Mouse (Mus musculus): ENCODE measurements around the gene Borcs8. TPM values are rescaled to one million over a fixed set of nuclear protein-coding genes. Genes with fewer than 3 reads are reported as not detected.

Borcs8 gene
- polyA plus RNA-seq, 1 experiment from 2014 or later, result 56.5 TPM

DNA sequence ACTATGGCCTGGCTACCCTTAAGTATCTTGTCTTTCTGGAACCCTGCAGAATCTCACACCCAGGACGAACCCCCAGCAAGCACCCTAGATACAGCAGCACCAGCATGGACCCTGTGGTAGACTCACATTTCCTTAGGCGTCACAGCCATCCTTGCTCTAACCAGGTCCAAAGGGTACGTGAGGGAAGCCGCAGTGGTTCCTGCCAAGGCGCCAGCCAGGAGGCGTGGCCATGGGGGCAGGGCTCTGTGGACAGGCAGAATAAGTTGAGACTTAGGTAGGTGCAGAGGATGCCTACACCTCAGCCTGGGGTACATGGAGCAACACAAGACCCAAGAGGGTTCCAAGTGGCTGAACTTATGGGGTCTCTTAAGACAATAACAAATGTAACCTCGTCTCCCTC is 49.4 kb downstream of the Borcs8 start:
- H3K27me3 ChIP-seq, result no peaks in the 10 kb centered on the region
- H3K4me1 ChIP-seq (replicated peaks), result no peaks in the 10 kb centered on the region; the same call in 1 of the 2 replicates
- peaks cover 6% of the 10 kb centered on the region for H3K36me3 ChIP-seq
- H3K9ac ChIP-seq (replicated peaks), result no peak overlapping the region
- H3K4me2 ChIP-seq (replicated peaks), result no peak overlapping the region
- H3K4me3 ChIP-seq (replicated peaks), result no peak overlapping the region
- 70% methylated on average over 7 of the region's 7 CpGs for WGBS
- no peak overlapping the region for H3K27ac ChIP-seq
- H3K9me3 ChIP-seq, result no peaks in the 10 kb centered on the region
- ATAC-seq, result no peak

DNA sequence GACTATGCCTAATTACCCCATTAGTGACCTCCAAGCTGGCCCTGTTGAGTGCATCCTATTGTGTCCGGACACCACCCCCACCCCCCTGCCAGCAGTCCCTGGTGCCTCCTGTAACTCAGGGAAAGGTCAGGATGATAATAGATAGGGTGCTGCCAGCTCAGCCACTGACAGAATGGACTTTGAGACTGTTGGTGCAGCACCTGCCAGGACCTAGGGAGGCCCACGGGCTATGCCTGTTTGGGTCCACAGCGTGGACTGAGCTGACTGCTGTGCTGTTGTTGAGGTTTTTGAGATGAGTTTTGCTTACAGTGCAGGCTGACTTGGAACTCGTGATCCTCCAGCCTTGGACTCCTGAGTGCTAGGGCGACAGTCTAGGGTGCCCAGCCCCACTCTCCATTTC is 53.9 kb downstream of the Borcs8 start:
- Histone ChIP-seq H3K27me3 (no peaks in the 10 kb centered on the region), H3K9me3 (no peaks in the 10 kb centered on the region), H3K4me1 (replicated peaks) (no peaks in the 10 kb centered on the region; the same call in none of the 2 replicates), H3K4me2 (replicated peaks) (no peak overlapping the region), H3K4me3 (replicated peaks) (no peak overlapping the region), H3K36me3 (peaks cover 2% of the 10 kb centered on the region; the same call in 1 of the 2 replicates), H3K9ac (replicated peaks) (no peak overlapping the region), H3K27ac (no peak overlapping the region)
- ATAC-seq, result no peak
- 71% methylated on average over 5 of the region's 5 CpGs for WGBS

DNA sequence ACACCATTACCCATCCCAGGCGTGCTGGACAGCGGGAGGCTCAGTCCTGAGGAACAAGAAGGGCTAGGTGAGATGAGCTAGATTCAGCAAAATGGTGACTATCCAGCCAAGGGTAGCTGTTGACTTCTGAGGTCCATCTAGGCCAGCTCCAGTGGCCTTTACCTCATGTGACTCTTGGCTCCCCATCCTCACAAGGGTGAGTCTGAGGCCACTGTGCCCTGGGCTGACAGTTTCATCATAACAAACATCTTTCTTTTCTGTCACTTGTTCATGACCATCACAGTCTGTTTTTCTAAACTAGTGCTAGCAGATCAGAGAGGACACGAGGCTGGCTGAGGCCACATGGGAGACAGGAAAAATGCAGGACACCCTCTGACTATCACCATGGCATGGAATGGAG is 54.9 kb downstream of the Borcs8 start:
- WGBS, result 93% methylated on average over 3 of the region's 3 CpGs
- Histone ChIP-seq H3K27ac (no peak overlapping the region), H3K27me3 (no peaks in the 10 kb centered on the region), H3K4me2 (replicated peaks) (no peak overlapping the region), H3K4me1 (replicated peaks) (no peaks in the 10 kb centered on the region; the same call in none of the 2 replicates), H3K4me3 (replicated peaks) (no peak overlapping the region), H3K9ac (replicated peaks) (no peak overlapping the region), H3K36me3 (no peaks in the 10 kb centered on the region), H3K9me3 (no peaks in the 10 kb centered on the region)
- no peak for ATAC-seq

DNA sequence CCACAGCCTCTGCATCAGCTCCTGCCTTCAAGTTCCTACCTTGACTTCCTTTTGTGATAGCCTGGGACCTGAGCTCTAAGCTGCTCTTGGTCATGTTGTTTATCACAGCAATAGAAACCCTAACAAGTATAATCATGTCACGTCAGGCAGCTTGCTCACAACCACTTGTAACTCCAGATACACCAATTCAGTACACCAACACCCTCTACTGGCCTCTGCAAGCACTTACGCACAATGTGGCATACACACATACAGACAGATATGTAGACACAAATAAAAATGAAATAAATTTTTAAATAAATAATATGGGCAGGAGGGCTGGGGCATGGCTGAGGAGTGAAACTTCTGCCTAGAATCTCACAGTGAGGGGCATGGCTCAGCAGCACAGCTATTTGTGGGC is 56.5 kb downstream of the Borcs8 start:
- H3K4me2 ChIP-seq (replicated peaks), result no peak overlapping the region
- no peak overlapping the region for H3K27ac ChIP-seq
- H3K4me1 ChIP-seq (replicated peaks), result no peaks in the 10 kb centered on the region; the same call in none of the 2 replicates
- no peak overlapping the region for H3K9ac ChIP-seq (replicated peaks)
- no peaks in the 10 kb centered on the region for H3K36me3 ChIP-seq
- H3K9me3 ChIP-seq, result no peaks in the 10 kb centered on the region
- no peak for ATAC-seq
- H3K27me3 ChIP-seq, result no peaks in the 10 kb centered on the region
- 80% methylated on average over 2 of the region's 2 CpGs for WGBS
- no peak overlapping the region for H3K4me3 ChIP-seq (replicated peaks)

Small RNAs within 50 kb of the gene (microRNA-seq; reads per million reads assigned to microRNA genes)
- gene Mir7066, result 2.5 reads per million, percentile 7 among the genes with 10 or more reads in this experiment

Other genes with a start within 250 kb of the Borcs8 start
- gene Tssk6, start 237.3 kb upstream of the Borcs8 start, polyA plus RNA-seq (2015; fragmentation: Nextera tagmentation; extraction: Ambion mirVana), result 3.7 and 4.1 TPM in 2 replicates
- gene Ndufa13, start 236.9 kb upstream of the Borcs8 start, polyA plus RNA-seq (2015; fragmentation: Nextera tagmentation; extraction: Ambion mirVana), result 174 and 181 TPM in 2 replicates
- gene Yjefn3, start 236.8 kb upstream of the Borcs8 start, polyA plus RNA-seq (2015; fragmentation: Nextera tagmentation; extraction: Ambion mirVana), result 9.1 and 10.8 TPM in 2 replicates
- gene Gatad2a, start 143.1 kb upstream of the Borcs8 start, polyA plus RNA-seq (2015; fragmentation: Nextera tagmentation; extraction: Ambion mirVana), result 26.0 and 27.7 TPM in 2 replicates
- 83.9 and 87.6 TPM in 2 replicates for gene Mau2, start 96.8 kb upstream of the Borcs8 start, polyA plus RNA-seq (2015; fragmentation: Nextera tagmentation; extraction: Ambion mirVana)
- 62.1 and 65.1 TPM in 2 replicates for gene Sugp1, start 96.7 kb upstream of the Borcs8 start, polyA plus RNA-seq (2015; fragmentation: Nextera tagmentation; extraction: Ambion mirVana)
- 1.8 TPM in 2 replicates for gene Tm6sf2, start 66.6 kb upstream of the Borcs8 start, polyA plus RNA-seq (2015; fragmentation: Nextera tagmentation; extraction: Ambion mirVana)
- 0.39 and 0.40 TPM in 2 replicates for gene Hapln4, start 56.0 kb upstream of the Borcs8 start, polyA plus RNA-seq (2015; fragmentation: Nextera tagmentation; extraction: Ambion mirVana)
- gene Ncan, start 18.6 kb upstream of the Borcs8 start, polyA plus RNA-seq (2015; fragmentation: Nextera tagmentation; extraction: Ambion mirVana), result 139 and 146 TPM in 2 replicates
- gene Nr2c2ap, start 8.2 kb upstream of the Borcs8 start, polyA plus RNA-seq (2015; fragmentation: Nextera tagmentation; extraction: Ambion mirVana), result 27.2 and 30.4 TPM in 2 replicates
- gene Rfxank, start 345 bp upstream of the Borcs8 start, polyA plus RNA-seq (2015; fragmentation: Nextera tagmentation; extraction: Ambion mirVana), result 12.5 and 13.4 TPM in 2 replicates
- gene Mef2b, start 212 bp downstream of the Borcs8 start, polyA plus RNA-seq (2015; fragmentation: Nextera tagmentation; extraction: Ambion mirVana), result 0.26 and 0.59 TPM in 2 replicates
- 44.6 and 49.5 TPM in 2 replicates for gene Tmem161a, start 32.9 kb downstream of the Borcs8 start, polyA plus RNA-seq (2015; fragmentation: Nextera tagmentation; extraction: Ambion mirVana)
- gene Slc25a42, start 72.8 kb downstream of the Borcs8 start, polyA plus RNA-seq (2015; fragmentation: Nextera tagmentation; extraction: Ambion mirVana), result 4.3 and 4.4 TPM in 2 replicates
- gene Sugp2, start 94.7 kb downstream of the Borcs8 start, polyA plus RNA-seq (2015; fragmentation: Nextera tagmentation; extraction: Ambion mirVana), result 84.2 and 86.0 TPM in 2 replicates
- gene Armc6, start 95.0 kb downstream of the Borcs8 start, polyA plus RNA-seq (2015; fragmentation: Nextera tagmentation; extraction: Ambion mirVana), result 74.2 and 77.6 TPM in 2 replicates
- 57.7 and 61.5 TPM in 2 replicates for gene Homer3, start 143.3 kb downstream of the Borcs8 start, polyA plus RNA-seq (2015; fragmentation: Nextera tagmentation; extraction: Ambion mirVana)
- gene Ddx49, start 163.0 kb downstream of the Borcs8 start, polyA plus RNA-seq (2015; fragmentation: Nextera tagmentation; extraction: Ambion mirVana), result 50.0 and 54.6 TPM in 2 replicates
- 273 and 290 TPM in 2 replicates for gene Cope, start 163.0 kb downstream of the Borcs8 start, polyA plus RNA-seq (2015; fragmentation: Nextera tagmentation; extraction: Ambion mirVana)
- 23.7 and 26.2 TPM in 2 replicates for gene Cers1, start 176.3 kb downstream of the Borcs8 start, polyA plus RNA-seq (2015; fragmentation: Nextera tagmentation; extraction: Ambion mirVana)
- gene Gdf1, start 190.3 kb downstream of the Borcs8 start, polyA plus RNA-seq (2015; fragmentation: Nextera tagmentation; extraction: Ambion mirVana), result 3.7 and 6.0 TPM in 2 replicates
- 15.5 and 18.1 TPM in 2 replicates for gene Upf1, start 213.8 kb downstream of the Borcs8 start, polyA plus RNA-seq (2015; fragmentation: Nextera tagmentation; extraction: Ambion mirVana)
- gene Comp, start 234.1 kb downstream of the Borcs8 start, polyA plus RNA-seq (2015; fragmentation: Nextera tagmentation; extraction: Ambion mirVana), result 0.21 and 0.42 TPM in 2 replicates

Measured in midbrain, embryonic 13.5 days (tissue).